Mouse (Mus musculus): Measurements from ENCODE around the gene Aco2. TPM values are rescaled to one million over a fixed set of nuclear protein-coding genes. Genes with fewer than 3 reads are reported as not detected.

Gene Aco2
- polyA plus RNA-seq, 3 experiments from 2014 or later = 83.2 to 115 (median 93.9) TPM

DNA sequence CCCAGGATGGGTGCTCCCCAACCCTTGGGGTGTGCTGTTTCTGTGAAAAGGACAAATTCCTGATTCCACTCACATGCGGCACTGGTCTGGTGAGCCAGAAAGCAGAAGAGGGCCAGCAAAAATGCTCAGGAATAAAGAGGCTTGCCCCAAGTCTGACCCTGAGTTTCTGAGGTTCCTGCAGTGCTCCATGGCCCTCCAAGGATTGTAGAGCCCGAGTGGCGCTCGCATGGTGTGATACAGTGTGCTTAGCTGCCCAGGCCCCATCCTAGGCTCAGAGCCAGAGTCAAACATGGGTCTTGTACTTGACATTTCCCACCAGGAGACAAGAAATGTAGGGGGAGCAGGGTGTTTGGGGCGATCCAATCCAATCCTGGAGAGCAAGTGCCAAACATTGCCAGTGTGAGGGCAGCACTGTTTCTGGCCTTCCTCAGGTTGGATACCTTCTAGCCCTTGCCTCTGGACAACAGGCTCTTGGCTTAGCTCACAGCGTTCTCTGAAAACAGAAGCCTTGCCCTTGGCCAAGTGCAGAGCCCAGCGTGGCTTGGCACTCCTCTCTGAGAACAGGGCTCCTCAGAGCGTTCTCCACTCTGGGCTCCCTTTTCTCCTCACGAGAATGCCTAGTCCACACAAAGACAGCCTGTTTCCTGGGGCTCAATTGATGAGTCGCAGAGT, 48.6 kb downstream of the Aco2 start:
- no peak for ATAC-seq

DNA sequence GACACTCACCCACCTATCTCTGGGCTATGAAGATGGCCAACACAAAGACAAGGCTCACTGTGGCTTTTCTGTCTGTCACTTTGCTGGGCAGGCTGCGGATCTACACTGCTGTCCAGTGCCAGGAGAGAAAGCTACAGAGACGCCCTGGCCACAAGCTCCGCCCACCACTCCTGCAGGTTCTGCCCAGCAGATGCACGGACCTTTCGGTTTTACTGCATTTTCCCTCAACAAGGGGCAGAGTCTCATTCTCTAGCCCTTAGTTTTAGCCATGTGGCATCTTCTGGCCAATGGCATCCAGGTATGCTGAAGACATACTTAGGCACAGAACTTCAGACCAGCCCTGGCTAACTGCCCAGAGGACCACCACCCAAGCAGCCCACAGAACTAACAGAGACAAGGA, 49.1 kb downstream of the Aco2 start:
- ATAC-seq = no peak

DNA sequence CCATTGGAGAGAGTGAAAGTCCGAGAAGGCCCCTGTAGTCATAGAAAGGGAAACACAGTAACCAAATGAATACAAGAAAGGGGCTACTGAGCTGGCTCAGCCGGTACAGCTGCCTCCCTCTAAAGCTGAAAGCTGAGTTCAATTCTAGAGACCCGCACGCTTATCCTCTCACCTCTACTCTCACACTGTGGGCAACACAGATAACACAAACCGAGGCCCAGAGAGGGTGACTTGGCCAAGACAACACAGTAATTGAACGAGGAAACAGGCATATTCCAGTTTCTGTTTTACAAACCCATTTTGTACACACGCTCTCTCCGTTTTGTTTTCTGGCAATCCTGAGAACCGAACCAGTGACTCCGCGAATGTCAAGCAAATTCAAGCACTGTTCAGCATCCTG, 52.8 kb downstream of the Aco2 start:
- ATAC-seq = no peak

DNA sequence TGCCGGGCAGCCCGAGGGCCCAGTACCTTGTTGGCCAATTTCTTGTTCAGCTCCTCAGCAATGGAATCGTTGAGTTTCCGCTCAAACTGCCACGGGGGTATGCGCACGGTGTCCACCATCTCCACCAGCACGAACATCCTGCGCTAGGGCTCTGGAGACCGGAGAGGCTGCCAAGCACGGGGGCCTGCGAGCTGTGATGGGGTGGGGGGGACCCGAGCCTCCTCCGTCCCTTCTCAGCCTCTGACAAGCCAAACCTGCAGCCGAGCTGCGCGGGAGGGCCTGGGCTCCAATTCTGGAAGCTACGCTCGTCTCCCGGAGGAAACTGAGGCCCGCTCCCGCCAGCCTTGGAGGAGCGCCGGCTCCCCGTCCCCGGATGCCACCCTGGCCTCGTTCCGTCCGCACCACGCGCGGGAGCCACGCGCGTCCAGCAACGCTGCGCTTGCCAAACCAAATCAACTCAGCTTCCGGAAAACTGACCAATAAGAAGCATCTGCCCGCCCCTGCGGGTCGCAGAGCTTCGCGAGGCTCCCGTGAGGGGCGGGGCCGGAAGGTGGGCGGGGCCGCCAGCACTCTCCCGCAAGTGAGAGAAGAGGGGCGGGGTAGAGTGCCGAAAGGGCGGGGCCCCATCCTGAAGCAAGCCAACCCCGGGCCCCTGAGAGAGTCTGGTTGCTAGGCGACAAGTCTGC, 53.8 kb downstream of the Aco2 start, which contains the start of gene Polr3h:
TSS of gene Polr3h (minus strand) at position 481 of the 686 bp plus-strand sequence.
- ATAC-seq = peak; percentile 89

DNA sequence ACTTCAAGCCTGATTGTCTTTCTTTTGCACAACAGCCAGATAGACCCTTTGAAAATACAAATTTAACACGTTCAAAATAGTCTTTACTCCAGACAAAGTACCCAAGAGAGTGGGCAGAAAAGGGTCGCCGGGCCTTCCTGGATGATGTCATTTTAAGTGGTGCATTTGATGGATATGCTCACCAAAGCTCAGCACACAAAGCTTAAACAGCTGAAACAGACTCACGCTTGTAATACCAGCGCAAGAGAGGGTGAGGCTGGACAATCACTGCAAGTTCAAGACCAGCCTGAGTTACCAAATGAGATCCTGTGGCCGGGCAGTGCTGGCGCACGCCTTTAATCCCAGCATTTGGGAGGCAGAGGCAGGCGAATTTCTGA, 54.3 kb downstream of the Aco2 start:
- ATAC-seq = peak; percentile 10

DNA sequence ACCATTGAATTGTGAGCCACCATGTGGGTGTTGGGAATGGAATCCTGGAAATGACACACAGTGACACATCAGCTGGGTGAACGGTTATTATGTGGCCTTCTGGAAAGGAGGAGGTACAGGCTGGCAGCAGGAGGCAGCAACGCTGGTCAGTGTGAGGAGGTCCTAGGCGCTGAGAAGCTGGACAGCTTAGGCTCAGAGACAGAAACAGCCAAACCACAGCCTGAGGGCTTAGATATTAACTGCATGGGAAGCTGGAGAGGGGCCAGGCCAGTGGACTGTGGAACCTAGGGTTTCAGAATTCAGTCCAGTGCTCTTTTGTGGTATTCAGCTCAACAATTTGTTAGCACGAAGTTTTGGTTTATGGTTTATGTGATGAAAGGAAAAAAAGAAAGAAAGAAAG, 55.6 kb downstream of the Aco2 start:
- no peak for ATAC-seq

DNA sequence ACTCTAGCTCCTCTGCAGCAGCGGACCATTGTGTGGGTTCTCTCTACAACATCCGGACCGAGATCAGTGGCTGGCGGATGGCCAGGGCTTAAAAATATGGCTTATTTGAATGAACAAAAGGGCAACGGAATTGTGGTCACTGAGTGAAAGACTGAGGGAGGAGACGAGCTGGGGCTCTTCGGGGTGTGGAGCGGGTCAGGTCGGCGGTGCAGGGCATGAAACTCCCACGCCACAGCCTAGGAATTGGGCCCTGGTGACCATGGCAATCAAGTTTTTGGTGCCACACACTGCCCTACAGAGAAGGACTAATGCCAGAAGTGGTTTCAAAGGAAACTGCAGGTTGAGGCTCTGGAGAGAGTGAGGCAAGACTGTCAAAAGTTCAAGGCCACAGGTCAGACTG, 56.2 kb downstream of the Aco2 start:
- no peak for ATAC-seq

DNA sequence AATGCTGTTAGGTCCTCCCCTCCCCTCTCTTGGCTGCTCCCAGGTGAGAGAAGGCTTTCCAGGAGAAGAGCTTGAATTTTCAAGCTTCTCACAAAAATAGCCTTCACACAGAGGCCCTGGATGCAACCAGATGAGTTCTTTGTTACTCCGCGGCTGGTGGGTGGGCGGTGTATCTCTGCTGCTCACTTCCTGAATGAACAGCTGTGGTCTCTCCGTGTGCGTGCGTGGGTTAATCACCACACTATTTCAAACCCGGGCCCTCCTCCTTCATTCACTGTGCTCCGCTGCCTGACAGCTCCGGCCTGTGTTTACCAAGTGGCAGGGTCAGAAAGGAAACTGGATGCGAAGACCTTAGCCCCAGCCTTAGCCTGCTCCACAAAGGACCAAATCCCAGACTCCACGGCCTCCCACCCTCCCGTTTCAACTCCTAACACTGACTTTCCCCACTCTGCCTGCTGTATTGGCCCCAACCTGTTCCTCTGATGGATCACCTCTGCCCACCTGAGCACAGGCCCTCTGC, 60.9 kb downstream of the Aco2 start:
- peak; percentile 72 for ATAC-seq

DNA sequence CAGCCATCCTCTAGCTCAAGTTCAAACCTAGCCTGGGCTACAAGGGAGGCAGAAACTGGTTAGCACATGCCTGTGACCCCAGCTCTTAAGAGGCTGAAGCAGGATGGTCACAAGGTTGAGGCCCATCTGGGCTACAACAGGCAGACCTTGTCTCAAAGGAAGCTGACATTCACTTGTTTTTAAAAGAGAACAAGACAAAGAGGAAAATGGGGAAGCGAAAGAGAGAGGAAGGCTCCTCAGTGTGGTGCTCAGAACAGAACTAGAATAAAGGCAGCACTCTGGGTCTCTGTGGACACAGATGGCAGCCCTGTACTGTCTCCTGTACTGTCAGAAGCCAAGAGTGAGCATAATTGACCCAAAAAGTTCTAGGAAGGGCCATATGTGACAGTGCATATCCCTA, 61.9 kb downstream of the Aco2 start:
- no peak for ATAC-seq

DNA sequence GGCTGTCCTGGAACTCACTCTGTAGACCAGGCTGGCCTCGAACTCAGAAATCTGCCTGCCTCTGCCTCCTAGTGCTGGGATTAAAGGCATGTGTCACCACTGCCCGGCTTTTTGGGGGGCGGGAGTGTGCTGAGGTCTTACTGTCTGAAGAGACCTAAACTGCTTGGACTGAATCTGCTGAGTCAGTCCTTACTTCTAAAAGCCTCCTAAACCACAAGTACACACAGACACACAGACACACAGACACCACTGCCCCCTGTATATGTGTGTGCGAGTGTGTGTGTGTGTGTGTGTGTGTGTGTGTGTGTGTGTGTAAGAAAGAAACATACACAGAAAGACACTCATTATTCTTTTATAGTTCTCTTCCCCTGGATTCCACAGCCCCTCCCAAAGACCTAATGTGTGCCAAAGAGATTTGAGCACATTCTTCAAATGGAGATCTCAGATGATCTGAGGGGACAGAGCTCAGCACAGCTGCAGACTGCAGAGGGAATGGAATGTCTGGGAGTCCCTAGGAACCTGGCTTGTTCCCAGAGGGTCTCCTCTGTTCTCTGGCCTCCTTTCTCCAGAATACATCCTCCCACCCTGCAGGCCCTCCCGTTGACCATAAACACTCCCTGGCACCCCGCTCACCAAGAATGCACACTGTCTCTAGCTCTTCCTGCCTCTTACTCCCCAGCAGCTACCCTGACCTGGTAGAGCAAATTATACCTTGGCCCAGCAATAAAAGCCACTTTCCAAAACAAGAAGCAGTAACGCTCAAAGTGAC, 63.9 kb downstream of the Aco2 start:
- no peak for ATAC-seq

DNA sequence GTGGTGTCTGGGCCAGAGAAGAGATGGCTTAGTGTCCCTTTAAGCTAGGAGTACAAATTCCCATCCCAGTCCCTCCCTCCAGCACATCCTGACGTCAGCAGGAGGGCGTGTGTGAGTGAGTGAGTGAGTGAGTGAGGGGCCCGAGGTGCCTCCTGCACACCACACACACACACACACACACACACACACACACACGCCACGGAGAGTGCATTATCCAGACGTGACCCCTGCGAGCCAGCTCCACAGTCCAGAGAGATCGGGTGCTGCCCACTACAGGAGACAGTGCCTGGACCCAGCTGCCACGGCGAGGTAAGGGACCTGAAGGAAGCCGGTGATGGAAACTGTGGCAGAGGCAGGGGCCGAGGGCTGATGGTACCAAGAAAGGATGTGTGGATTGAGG, 64.6 kb downstream of the Aco2 start, which contains the start of gene Csdc2:
TSS of gene Csdc2 (plus strand) at position 81 of the 400 bp plus-strand sequence.
- no peak for ATAC-seq

DNA sequence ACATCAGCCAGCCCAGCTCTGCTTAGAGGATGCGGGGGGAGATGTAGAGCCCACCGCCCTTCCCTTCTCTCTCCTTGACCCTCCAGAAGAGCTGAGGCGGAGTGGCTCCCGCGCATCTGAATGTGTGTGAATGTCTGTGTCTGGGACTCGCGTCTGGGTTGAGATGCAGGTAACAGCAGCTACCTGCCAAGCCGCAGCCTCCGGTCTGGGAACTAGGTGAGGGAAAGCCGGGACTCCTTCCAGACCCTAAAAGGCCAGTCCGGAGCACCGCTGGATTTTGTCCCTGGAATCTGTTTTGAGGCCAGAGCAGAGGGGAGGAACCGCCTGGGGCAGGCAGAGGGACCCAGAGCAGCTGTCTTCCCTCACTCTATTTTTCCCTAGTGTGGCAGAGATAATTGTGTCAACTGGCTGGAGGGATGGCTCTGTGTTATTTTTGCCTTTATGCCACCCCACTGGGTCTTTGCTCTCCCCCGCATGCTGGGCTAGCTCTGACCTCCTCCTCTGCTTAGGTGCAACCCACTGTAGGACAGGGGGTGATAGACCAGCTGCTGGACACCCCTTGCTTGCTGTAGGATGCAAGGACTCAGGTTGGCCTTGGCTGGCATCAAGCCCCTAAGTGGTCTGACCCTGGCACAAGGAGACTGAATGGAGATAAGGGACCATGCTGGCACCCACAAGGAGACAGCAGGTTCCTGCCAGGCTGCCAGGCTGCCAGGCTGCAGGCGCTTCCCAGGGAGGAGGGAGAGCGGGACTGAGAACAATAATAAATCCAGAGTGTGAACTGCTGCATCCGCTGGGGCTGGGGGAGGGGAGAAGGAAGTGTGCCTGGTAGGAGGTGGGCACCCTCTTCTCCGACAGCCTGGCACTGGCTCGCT, 65.2 kb downstream of the Aco2 start:
- no peak for ATAC-seq

DNA sequence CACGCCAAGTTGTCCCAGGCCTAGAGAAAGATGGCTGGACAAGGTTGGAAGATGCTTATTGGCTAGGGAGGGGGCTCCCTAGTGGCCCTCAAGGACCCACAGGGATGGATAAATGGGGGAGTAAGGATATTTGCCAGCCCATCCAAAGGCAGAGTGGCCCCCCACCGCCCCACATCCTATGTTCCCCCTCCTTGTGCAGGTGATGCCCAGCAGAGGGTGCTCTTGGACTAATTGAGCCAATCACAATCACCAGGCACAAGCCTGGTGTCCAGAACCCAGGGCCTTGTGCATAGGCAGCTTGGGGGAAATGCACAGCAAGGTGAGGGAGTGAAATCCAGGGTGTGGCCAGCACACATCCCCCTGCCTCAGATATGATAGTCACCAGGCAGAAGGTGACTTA, 66.1 kb downstream of the Aco2 start:
- ATAC-seq = no peak

DNA sequence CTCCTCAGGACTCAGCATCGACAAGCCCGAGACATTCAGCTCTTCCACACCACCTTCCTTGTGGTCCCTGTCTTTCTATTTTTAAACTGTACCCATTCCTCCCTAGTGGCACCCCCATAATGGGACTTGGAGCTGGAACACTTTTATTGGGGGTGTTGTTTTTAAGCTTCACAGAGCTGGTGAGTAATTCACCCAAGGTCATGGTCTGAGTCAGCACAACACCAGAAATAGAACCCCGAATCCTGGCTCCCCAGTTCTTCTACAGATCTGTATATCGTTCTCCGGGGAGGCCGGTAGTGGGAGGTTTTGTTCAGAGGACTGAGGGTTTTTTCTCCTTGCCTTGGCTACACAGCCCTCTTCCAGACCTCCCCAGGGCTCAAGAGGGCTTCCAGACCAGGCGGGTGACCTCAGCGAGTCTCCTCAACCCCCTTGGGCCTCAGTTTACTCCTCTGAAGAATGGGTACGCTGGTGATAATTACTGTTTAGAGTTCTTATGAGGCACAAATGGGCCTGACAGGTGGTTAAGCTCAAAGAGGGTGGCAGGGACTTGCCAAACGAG, 67.1 kb downstream of the Aco2 start:
- ATAC-seq = no peak

DNA sequence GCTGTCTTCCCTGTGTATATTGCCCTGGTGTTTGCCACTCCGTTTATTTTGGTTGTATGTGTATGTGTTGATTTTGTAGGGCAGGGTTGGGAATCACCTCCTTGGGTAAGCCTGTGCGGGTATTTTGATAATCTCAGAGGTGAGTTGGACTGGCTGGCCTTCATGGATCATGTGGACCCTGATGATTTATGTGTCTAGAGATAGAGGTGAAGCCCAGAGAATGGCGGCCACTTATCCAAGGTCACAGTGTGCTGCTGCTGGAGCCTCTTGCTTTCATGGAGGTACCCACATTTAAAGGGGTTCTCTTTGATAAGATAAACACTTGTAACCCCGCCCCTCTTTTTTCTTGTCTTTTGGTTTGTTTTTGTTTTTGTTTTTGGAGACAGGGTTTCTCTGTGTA, 67.7 kb downstream of the Aco2 start:
- ATAC-seq = no peak

DNA sequence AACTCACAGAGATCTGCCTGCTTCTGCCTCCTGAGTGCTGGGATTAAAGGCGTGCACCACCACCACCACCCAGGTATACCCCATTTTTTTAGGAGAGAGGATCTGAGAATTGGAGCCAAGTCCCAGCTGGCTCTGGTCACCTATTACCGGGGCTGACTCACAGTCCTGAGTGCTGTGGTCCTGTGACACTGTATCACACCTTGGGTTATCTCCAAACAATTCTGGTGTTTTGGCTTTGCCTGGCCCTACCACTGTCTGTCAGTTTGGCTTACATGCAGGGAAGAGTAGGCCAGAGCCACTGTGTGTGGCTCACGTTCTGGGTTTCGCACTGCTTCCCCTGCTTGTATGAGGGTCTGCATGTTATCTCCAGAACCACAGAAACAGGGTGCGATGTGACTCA, 68.1 kb downstream of the Aco2 start:
- ATAC-seq = no peak

DNA sequence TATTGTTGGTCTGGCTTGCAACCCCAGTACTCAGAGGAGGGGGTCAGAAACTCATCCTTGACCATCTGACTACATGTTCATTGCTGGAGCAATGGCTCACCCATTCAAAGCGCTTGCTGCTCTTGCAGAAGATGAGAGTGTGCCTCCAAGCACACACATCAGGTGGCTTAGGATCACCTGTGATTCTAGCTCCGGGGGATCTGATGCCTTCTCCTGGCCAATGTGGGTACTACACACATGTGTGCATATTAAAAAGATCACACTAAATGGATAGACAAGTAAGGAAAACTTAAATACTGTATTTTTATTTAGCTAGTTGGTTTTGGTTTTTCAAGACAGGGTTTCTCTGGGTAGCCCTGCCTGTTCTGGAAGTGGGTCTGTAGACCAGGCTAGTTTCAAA, 68.9 kb downstream of the Aco2 start:
- ATAC-seq = no peak

DNA sequence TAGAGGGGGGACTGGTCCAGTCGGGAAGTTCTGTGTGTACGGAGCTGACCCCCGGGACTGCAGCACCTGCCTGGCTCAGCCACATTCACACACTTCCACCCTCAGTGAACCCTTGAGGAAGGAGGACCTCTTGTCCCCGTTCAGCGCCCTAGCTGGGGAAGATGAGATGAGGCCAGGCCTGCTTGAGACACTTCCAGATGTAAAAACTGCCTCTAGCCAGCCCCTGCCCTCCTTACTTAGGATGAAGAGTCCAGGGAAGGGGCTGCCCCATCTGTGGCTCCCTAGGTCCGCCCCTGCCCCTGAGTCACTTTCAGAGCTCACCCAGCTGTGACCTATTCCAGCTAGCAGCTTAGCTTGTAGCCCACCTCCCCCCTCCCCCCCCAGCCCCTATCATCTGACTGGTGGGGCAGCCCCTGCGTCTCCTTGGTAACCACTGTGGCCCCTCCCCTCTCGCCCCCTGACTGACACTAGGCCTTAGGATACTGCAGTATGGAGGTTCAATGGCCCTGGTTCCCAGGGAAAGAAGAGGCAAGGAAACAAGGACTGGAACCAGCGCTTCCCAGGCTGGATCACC, 71.2 kb downstream of the Aco2 start:
- no peak for ATAC-seq

DNA sequence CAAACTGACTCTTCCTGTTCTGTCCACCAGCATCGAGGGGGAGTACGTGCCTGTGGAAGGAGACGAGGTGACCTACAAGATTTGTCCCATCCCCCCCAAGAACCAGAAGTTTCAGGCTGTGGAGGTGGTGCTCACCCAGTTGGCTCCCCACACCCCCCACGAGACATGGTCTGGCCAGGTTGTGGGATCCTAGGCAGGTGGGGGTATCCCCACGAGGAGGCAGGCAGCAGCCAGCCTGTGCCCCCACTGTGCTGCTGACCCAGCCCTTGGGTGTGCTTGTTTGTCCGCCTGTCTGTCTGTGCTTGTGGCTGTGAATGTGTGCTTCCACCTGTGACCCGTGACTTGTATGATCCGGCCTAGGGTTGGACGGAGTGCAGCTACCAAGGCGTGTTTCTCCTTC, 77.0 kb downstream of the Aco2 start:
- ATAC-seq = no peak

DNA sequence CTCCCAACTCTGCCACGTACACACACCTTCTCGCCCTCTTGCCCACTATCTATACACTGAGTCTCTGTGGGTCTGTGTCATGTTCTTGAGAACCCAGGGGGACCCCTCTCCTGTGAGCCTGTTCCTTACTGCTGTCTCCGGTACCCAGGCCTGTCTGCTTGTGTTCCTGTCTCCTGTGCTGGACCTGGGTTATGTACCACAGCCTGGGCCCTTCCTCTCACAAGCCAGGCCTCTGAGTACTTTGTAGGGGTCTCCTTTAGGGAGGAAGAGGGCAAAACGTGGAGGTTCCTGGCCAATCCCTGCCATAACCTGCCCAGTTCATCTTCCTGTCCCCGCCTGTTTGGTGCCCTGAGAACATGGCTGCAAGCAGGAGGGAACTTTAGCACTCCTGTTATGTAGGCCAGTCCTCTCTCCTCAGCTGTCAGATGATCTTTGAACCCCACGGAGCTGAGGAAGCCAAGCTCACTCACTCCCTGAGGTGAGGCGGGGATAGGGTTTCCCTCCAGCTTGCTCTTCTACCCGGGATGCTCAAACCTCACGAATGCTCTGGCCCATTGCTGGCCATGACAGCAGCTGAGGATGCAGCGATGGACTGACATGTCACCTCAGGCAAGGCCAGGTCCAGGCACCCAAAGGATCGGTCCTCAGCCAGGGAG, 77.5 kb downstream of the Aco2 start:
- ATAC-seq = no peak

DNA sequence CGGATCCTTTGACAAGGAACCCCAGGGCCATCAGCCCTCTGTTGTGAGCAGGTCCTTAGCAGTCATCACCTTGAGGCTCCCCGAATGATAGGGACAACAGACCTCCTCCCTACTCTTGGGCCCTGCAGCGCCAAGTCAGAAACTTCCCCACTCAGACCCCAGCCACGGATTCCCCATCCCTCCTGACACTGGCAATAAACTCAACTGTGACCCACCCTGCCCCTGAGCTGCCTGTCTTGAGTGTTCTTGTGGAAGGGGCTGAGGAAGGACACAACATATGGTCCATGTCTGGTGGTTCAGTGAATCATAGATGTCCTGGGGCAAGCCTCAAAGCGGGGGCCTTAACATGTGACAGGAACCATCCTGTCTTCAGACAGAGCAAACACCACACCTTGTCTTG, 78.6 kb downstream of the Aco2 start:
- ATAC-seq = no peak
